Mouse (Mus musculus): Measurements from ENCODE around the gene C4b.
A peak's percentile ranks its signal among the peaks of the same experiment; 100 is the strongest.
"Not testable (repeated sequence)": the region's sequence is repeated elsewhere in the genome, so short reads cannot be mapped to it uniquely, and the experiment has no call there.

C4b gene

GRCm38 (mm10) chr17:34743719-34744118 is at the start of gene C4b:
Gene C4b (minus strand): TSS chr17:34743882.
- no peak for DNase-seq (ENCODE audit: low spot score)

- DNase-seq (ENCODE audit: low spot score): no peak
These were observed 34.1 kb upstream of the C4b start for GRCm38 (mm10) chr17:34777680-34778325.

GRCm38 (mm10) chr17:34761471-34761870 is 17.8 kb upstream of the C4b start:
- no peak for DNase-seq (ENCODE audit: low spot score)

GRCm38 (mm10) chr17:34746531-34746930 is 2.8 kb upstream of the C4b start:
- no peak for DNase-seq (ENCODE audit: low spot score)

- not testable (repeated sequence) for DNase-seq (ENCODE audit: low spot score)
These were observed 1.5 kb upstream of the C4b start for GRCm38 (mm10) chr17:34745166-34745565.

- DNase-seq (ENCODE audit: low spot score): not testable (repeated sequence)
These were observed 929 bp upstream of the C4b start for GRCm38 (mm10) chr17:34744611-34745010.

- DNase-seq (ENCODE audit: low spot score): no peak
These were observed 524 bp upstream of the C4b start for GRCm38 (mm10) chr17:34744206-34744605.

GRCm38 (mm10) chr17:34740280-34740679 is 3.4 kb downstream of the C4b start:
- no peak for DNase-seq (ENCODE audit: low spot score)

GRCm38 (mm10) chr17:34739708-34740107 is 4.0 kb downstream of the C4b start:
- DNase-seq (ENCODE audit: low spot score): not testable (repeated sequence)

GRCm38 (mm10) chr17:34737466-34737865 is 6.2 kb downstream of the C4b start:
- not testable (repeated sequence) for DNase-seq (ENCODE audit: low spot score)

GRCm38 (mm10) chr17:34729779-34730553 is 13.7 kb downstream of the C4b start:
- DNase-seq (ENCODE audit: low spot score): not testable (repeated sequence)

- DNase-seq (ENCODE audit: low spot score): not testable (repeated sequence)
These were observed 14.5 kb downstream of the C4b start for GRCm38 (mm10) chr17:34729155-34729554.

GRCm38 (mm10) chr17:34727887-34728286 is 15.8 kb downstream of the C4b start:
- no peak for DNase-seq (ENCODE audit: low spot score)

- no peak for DNase-seq (ENCODE audit: low spot score)
These were observed 20.6 kb downstream of the C4b start for GRCm38 (mm10) chr17:34723066-34723465.

- DNase-seq (ENCODE audit: low spot score): not testable (repeated sequence)
These were observed 21.4 kb downstream of the C4b start for GRCm38 (mm10) chr17:34722238-34722637.

- DNase-seq (ENCODE audit: low spot score): not testable (repeated sequence)
These were observed 23.8 kb downstream of the C4b start for GRCm38 (mm10) chr17:34719886-34720285.

GRCm38 (mm10) chr17:34717401-34717800 is 26.3 kb downstream of the C4b start:
- DNase-seq (ENCODE audit: low spot score): no peak

- DNase-seq (ENCODE audit: low spot score): no peak
These were observed 27.4 kb downstream of the C4b start for GRCm38 (mm10) chr17:34716247-34716646.

- DNase-seq (ENCODE audit: low spot score): not testable (repeated sequence)
These were observed 28.2 kb downstream of the C4b start for GRCm38 (mm10) chr17:34715451-34715850.

- not testable (repeated sequence) for DNase-seq (ENCODE audit: low spot score)
These were observed 28.7 kb downstream of the C4b start for GRCm38 (mm10) chr17:34714908-34715445.

- DNase-seq (ENCODE audit: low spot score): not testable (repeated sequence)
These were observed 29.3 kb downstream of the C4b start for GRCm38 (mm10) chr17:34714181-34714907.

GRCm38 (mm10) chr17:34712951-34713350 is 30.7 kb downstream of the C4b start:
- DNase-seq (ENCODE audit: low spot score): peak; percentile 77

Measured in retina, embryonic 14.5 days (tissue).